Mouse (Mus musculus) hindbrain, embryonic 12.5 days (tissue): ENCODE results near the gene Adamtsl5. TPM values are rescaled to one million over a fixed set of nuclear protein-coding genes. Genes with fewer than 3 reads are reported as not detected.

Experiments used
- ATAC-seq: fragments of 200-750 bp; cut with Nextera tagmentation; 2 replicates; pipeline ENCODE4 v1.8.0; 2017; ENCODE audit warnings: moderate TSS enrichment; ENCODE audit not compliant: low FRiP score
- H3K27ac ChIP-seq: fragments of 300-500 bp; sonication (generic); 2 replicates; pipeline ENCODE4 v1.5.1; 2016; ENCODE audit warnings: mild to moderate bottlenecking
- H3K27me3 ChIP-seq: fragments of 300-500 bp; sonication (generic); 2 replicates; pipeline ENCODE4 v1.6.1; 2016; ENCODE audit warnings: mild to moderate bottlenecking
- H3K36me3 ChIP-seq: fragments of 300-500 bp; sonication (generic); 2 replicates; pipeline ENCODE4 v1.6.1; 2016; ENCODE audit warnings: mild to moderate bottlenecking
- H3K4me1 ChIP-seq: fragments of 300-500 bp; sonication (generic); 2 replicates; pipeline ENCODE4 v1.6.1; 2016
- H3K4me2 ChIP-seq: fragments of 300-500 bp; sonication (generic); replicated peaks from 2 replicates; pipeline ENCODE4 v1.6.1; 2016; ENCODE audit warnings: mild to moderate bottlenecking
- H3K4me3 ChIP-seq: fragments of 300-500 bp; sonication (generic); 2 replicates; pipeline ENCODE4 v1.5.1; 2016; ENCODE audit warnings: mild to moderate bottlenecking
- H3K9ac ChIP-seq: fragments of 300-500 bp; sonication (generic); 2 replicates; pipeline ENCODE4 v1.6.1; 2016; ENCODE audit warnings: mild to moderate bottlenecking, moderate library complexity
- H3K9me3 ChIP-seq: fragments of 300-500 bp; sonication (generic); replicated peaks from 2 replicates; pipeline ENCODE4 v1.6.1; 2016; ENCODE audit warnings: mild to moderate bottlenecking
- WGBS: fragments of 180-500 bp; shearing (Covaris S2); methylation state at CpG from one replicate; pipeline ENCODE4 v1.1.7; 2016; 5-methylcytosine and 5-hydroxymethylcytosine counted together
- polyA plus RNA-seq: library from polyadenylated mRNA; unstranded; fragments of >200 nt; fragmentation: Nextera tagmentation; extraction: Ambion mirVana; gene quantifications from 2 replicates; pipeline ENCODE4 v1.2.1, GENCODE M21; 2016

The Adamtsl5 gene
- polyA plus RNA-seq, 1 experiment from 2014 or later: 0.77 TPM

DNA sequence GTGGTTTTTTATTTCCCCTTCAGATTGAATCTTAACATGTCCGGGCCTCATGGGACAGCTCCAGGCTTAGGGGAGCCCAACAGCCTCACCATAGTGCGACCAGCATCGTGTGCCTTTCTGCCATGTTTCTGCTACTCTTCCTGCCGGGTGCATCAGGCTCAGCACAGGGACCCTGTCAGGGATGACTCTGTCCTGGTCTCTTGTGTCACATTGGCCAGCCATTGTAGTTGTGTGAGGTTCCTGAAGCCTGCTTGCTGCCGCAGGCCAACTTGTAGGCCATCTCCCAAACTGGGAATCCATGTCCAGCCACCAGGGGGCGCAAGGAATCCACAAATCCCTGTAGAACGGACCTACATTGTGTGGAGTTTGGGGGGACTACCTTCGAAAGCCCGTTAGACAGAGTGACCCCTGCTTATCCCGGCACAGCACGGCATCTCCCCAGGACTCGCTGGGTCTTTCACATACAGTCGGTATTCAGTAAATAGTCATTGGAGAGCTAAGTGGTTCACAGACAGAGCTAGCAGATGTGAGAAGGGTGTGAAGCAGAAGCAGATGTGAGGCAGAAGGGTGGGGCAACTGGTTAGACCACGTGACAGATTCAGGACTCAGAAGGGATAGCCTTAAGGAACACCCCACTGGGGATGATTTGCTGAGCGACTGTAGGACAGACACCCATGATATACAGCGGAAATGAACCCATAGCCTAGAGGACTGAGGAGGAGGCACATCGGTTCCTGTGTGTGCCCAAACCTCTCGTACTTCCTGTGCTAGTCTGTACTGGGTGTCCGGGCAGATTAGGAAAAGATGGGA is 8.1 kb downstream of the Adamtsl5 start:
- Histone ChIP-seq H3K4me2 (0 out of 2 replicates have a peak overlapping the region, but pooled peaks have one; percentile 13), H3K4me3 (no peak overlapping the region), H3K27ac (no peak overlapping the region), H3K4me1 (peaks cover 35% of the 10 kb centered on the region), H3K27me3 (peaks cover 61% of the 10 kb centered on the region), H3K36me3 (no peaks in the 10 kb centered on the region), H3K9me3 (no peaks in the 10 kb centered on the region), H3K9ac (no peak overlapping the region)
- WGBS: 22% methylated on average over 19 of the region's 19 CpGs
- ATAC-seq: no peak

DNA sequence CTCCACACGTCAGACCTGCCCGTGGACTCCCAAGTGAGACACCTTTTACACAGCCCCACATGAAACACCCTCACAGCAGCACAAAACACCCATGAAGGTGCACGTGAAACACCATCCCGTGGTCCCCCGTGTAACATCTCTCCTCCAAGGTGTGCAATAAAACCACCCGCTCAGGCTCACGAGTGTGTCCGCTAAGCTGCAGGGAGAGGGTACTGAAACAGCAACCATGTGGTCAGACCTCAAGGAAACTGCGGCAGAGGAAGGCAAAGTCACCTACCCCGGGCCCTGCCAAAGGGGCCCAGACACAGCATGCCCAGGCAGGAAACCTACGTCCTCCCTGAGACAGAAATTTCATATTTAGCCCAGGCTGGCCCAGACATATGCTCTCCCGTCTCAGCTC is 11.9 kb downstream of the Adamtsl5 start:
- H3K36me3 ChIP-seq: no peaks in the 10 kb centered on the region
- H3K9ac ChIP-seq: no peak overlapping the region
- H3K4me3 ChIP-seq: no peak overlapping the region
- 88% methylated on average over 12 of the region's 12 CpGs for WGBS
- no peak for ATAC-seq
- peaks cover 8% of the 10 kb centered on the region; the same call in 1 of the 2 replicates for H3K4me1 ChIP-seq
- peaks cover 35% of the 10 kb centered on the region for H3K27me3 ChIP-seq
- no peaks in the 10 kb centered on the region for H3K9me3 ChIP-seq
- H3K27ac ChIP-seq: no peak overlapping the region
- H3K4me2 ChIP-seq: no peak overlapping the region

DNA sequence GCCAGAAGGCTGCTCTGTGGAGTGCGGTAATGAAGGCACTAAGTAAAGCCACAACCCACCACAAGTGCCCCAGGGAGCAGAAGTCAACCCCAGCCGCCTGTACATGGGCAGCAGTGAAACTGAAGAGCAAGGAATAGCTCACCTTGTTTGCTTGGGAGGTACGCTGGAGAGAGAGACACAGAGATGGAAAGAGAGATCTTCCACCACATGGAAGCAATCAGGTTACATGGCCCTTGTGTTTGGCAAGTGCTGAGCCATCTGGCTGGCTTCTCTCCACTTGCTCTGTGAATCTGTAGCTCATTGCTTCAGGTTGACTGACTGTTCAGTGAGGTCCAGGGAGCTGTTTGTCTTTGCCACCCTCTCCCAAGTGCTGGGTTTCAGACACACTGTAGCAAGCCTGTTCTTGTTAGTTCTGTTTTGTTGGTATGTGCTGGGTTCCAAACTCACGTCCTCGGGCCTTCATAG is 15.7 kb downstream of the Adamtsl5 start:
- WGBS: 78% methylated on average over 5 of the region's 5 CpGs
- Histone ChIP-seq H3K9ac (no peak overlapping the region), H3K4me3 (no peak overlapping the region), H3K27me3 (peaks cover 31% of the 10 kb centered on the region), H3K36me3 (no peaks in the 10 kb centered on the region), H3K27ac (no peak overlapping the region), H3K9me3 (no peaks in the 10 kb centered on the region), H3K4me2 (no peak overlapping the region), H3K4me1 (peaks cover 15% of the 10 kb centered on the region)
- ATAC-seq: no peak

DNA sequence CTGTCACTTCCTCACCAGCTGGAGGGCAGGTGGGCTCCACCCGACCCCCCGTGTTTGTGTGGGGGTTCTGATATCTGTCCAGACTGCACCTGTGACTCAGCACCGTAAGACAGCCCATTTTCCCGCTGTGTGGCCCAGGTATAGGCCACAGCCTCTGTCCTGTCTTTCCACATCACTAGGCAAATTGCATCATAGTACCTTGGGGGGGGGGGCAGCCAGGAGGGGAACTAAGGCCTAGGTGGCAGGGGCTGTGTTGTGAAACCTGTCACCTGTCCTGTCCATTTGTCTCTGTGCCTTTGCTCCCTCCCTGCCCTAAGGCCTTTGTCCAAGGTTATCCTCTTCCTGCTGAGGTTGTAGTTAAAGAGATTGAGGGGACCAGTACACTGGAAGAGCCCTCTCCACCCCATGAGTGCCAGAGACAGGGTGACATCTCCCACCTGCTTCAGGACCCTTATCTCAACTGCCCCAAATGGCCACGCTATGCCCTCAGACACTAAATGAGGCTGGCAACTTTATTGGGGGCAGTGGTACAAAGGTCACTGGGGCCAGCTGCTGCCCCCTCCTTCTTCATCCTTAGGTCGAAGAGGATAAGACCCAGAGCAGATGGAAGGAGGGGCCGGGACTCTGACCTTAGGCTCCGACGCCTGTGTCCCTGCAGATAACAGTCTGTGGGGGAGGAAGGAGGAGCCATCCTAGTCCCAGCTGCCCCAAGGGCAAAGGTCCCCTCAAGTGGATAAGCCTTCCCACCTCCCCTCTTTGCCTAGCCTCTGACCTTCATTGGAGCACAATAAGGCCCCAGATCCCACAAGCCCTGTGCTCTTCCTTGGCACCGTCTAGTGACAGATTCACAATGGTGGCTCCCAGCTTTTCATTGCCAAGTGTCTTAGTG is 16.3 kb downstream of the Adamtsl5 start:
- no peak overlapping the region for H3K4me2 ChIP-seq
- H3K4me3 ChIP-seq: no peak overlapping the region
- peaks cover 15% of the 10 kb centered on the region for H3K4me1 ChIP-seq
- no peak overlapping the region for H3K9ac ChIP-seq
- H3K27ac ChIP-seq: no peak overlapping the region
- 55% methylated on average over 10 of the region's 10 CpGs for WGBS
- no peaks in the 10 kb centered on the region for H3K36me3 ChIP-seq
- peaks cover 33% of the 10 kb centered on the region for H3K27me3 ChIP-seq
- ATAC-seq: no peak
- no peaks in the 10 kb centered on the region for H3K9me3 ChIP-seq

DNA sequence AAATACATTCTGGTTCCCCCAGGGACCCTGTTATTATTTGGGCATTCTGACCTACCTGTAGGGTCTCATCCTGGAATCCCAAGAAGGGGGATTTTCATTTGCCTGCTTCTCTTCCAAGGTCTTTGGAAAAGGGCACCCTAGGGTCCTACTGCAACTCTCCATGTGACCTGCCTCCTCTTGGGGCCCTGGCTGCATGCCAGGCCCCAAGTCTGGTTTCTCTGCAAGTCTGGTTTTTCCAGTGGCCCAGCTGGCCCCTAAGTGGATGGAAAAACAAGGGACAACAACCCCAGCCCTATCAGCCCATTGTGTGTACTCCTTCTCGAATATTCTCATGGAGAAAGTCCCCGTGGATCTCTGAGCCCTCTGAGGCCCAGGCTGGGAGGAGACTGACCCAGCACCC is 17.3 kb downstream of the Adamtsl5 start:
- Histone ChIP-seq H3K27me3 (peaks cover 38% of the 10 kb centered on the region), H3K4me2 (peak overlapping the region; percentile 88), H3K9me3 (no peaks in the 10 kb centered on the region), H3K36me3 (no peaks in the 10 kb centered on the region), H3K9ac (no peak overlapping the region), H3K4me1 (peaks cover 15% of the 10 kb centered on the region), H3K27ac (no peak overlapping the region), H3K4me3 (0 out of 2 replicates have a peak overlapping the region, but pooled peaks have one; percentile 46)
- WGBS: 69% methylated on average over 2 of the region's 2 CpGs
- no peak for ATAC-seq

DNA sequence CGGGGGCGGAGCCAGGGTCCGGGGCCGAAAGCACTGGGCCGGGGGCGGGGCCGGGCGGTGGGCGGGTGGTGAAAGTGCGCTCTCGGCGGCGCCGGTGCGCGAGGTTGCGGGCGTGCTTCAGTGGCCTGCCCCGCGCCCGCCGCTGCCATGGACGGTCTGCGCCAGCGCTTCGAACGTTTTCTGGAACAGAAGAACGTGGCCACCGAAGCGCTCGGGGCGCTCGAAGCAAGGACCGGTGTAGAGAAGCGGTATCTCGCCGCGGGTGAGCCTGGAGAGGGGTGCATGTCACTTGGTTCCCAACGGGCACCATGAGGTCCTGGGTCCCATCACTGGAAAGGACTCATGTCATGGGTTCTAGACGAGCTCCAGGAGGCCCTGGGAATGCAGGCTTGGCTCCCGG is 18.1 kb downstream of the Adamtsl5 start:
- Histone ChIP-seq H3K4me3 (peak overlapping the region; percentile 46), H3K27me3 (peaks cover 38% of the 10 kb centered on the region), H3K4me1 (peaks cover 15% of the 10 kb centered on the region), H3K4me2 (peak overlapping the region; percentile 88), H3K9ac (peak overlapping the region; percentile 59), H3K9me3 (no peaks in the 10 kb centered on the region), H3K27ac (0 out of 2 replicates have a peak overlapping the region, but pooled peaks have one; percentile 2), H3K36me3 (no peaks in the 10 kb centered on the region)
- WGBS: 1% methylated on average over 40 of the region's 41 CpGs
- ATAC-seq: peak; percentile 26; the same call in 1 of the 2 replicates

DNA sequence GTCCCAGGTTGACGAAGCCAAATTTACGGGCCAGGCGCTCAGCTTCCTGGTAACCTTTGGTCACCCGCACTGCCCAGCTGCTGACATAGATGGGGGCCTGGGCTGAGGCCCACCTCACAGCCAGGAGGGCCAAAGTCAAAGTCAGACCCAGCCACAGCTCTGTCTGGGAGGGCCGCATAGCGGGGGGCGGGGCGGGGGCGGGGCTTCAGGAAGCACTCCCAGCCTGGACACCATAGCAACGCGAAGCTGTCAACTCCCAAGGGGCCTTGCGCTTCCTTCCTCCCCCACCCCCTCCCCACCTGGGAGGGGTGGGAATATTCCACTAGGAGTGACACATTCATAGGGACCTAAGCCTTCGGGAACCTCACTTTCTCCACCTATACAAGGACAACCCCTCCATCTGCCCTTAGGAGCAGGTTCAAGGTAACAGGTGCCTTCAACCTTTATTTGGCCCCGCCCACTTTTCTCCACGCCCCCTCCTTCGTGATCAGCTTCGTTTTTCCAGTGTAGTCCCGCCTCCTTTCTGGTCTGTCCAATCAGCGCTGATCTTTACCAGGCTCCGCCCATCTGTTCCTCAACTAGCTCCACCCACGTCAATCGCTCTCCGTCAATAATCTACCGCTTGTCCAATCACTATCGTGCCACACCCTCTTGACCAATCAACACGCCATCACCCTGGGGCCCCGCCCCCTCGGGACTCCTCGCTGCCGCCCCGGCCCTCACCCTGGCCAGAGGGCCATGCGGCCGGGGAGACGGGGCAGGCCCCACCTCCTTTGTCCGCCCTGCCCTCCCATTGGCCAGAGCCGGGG is 18.7 kb downstream of the Adamtsl5 start, which contains the start of the genes Pcsk4 and Reep6:
TSS of gene Pcsk4 (minus strand) at position 226 of the 809 bp plus-strand sequence.
TSS of gene Reep6 (plus strand) at position 681 of the 809 bp plus-strand sequence.
- Histone ChIP-seq H3K27me3 (peaks cover 39% of the 10 kb centered on the region), H3K27ac (0 out of 2 replicates have a peak within 1 kb of the TSS, but pooled peaks have one; percentile 2), H3K9ac (peak within 1 kb of the TSS; percentile 59), H3K4me3 (peak within 1 kb of the TSS; percentile 46), H3K36me3 (no peaks in the 10 kb centered on the region), H3K4me1 (peaks cover 15% of the 10 kb centered on the region), H3K4me2 (peak within 1 kb of the TSS; percentile 88), H3K9me3 (no peaks in the 10 kb centered on the region)
- ATAC-seq: peak; percentile 94
- 6% methylated on average over 31 of the region's 36 CpGs for WGBS

DNA sequence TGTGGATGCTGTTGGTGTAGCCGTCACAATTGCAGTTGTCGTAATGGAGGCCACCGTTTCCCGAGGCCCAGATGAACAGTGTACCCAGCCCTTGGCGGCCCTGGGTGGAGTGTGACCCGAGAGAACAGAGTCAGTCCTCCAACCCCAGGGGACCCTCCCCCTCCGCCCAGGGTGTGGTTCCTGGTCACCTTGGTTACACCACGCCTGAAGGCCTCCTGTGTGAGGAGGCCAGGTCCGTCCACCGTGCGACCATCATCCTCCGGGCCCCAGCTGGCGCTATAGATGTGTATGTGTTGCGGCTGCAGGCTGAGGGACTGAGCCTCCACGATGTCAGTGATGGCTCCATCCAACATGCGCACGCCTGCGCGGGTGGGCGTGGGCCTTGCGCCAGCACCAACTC is 23.2 kb downstream of the Adamtsl5 start:
- Histone ChIP-seq H3K9me3 (no peaks in the 10 kb centered on the region), H3K4me2 (no peak overlapping the region), H3K27me3 (peaks cover 39% of the 10 kb centered on the region), H3K4me1 (peaks cover 22% of the 10 kb centered on the region), H3K4me3 (no peak overlapping the region), H3K36me3 (no peaks in the 10 kb centered on the region), H3K27ac (no peak overlapping the region), H3K9ac (no peak overlapping the region)
- 82% methylated on average over 21 of the region's 21 CpGs for whole genome bisulfite sequencing
- no peak for ATAC-seq

DNA sequence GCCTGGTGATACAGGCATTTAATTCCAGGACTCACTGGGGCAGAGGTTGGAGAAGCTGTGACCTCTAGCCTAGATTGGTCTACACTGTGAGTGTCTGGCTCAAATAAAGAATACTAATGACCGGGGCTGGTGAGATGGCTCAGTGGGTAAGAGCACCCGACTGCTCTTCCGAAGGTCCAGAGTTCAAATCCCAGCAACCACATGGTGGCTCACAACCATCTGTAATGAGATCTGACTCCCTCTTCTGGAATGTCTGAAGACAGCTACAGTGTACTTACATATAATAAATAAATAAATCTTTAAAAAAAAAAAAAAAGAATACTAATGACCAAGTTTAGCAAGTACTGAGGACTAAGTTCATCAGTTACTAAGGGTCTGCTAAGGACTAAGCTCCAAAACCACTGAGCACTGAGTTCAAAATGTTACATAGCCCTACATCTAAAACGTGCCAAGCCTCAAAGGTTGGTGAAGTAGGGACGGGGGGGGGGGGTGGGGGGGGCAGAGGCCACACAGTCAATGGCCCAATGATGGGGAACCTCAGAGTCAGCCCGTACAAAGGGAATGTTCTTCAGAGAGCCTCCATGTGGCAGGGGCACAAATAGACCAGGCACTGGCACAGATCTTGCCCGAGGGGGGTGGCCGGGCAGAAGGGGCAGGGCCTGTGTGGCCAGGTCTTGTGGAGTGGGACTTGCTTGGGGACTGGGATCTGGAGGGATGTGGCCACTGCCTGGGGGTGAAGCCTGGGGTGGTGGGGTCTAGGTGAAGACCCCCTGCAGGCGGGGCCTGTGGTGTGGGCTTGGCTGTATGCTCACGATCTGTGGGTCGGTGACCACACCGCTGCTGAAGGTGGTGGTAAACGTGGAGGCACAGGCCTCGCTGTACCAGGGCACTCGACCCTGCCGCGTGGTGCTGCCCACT is 23.8 kb downstream of the Adamtsl5 start:
- peaks cover 27% of the 10 kb centered on the region for H3K4me1 ChIP-seq
- no peak for ATAC-seq
- no peaks in the 10 kb centered on the region for H3K36me3 ChIP-seq
- H3K9ac ChIP-seq: no peak overlapping the region
- H3K4me2 ChIP-seq: 0 out of 2 replicates have a peak overlapping the region, but pooled peaks have one; percentile 96
- H3K27ac ChIP-seq: no peak overlapping the region
- peaks cover 39% of the 10 kb centered on the region for H3K27me3 ChIP-seq
- WGBS: 78% methylated on average over 17 of the region's 17 CpGs
- H3K4me3 ChIP-seq: no peak overlapping the region
- no peaks in the 10 kb centered on the region for H3K9me3 ChIP-seq

DNA sequence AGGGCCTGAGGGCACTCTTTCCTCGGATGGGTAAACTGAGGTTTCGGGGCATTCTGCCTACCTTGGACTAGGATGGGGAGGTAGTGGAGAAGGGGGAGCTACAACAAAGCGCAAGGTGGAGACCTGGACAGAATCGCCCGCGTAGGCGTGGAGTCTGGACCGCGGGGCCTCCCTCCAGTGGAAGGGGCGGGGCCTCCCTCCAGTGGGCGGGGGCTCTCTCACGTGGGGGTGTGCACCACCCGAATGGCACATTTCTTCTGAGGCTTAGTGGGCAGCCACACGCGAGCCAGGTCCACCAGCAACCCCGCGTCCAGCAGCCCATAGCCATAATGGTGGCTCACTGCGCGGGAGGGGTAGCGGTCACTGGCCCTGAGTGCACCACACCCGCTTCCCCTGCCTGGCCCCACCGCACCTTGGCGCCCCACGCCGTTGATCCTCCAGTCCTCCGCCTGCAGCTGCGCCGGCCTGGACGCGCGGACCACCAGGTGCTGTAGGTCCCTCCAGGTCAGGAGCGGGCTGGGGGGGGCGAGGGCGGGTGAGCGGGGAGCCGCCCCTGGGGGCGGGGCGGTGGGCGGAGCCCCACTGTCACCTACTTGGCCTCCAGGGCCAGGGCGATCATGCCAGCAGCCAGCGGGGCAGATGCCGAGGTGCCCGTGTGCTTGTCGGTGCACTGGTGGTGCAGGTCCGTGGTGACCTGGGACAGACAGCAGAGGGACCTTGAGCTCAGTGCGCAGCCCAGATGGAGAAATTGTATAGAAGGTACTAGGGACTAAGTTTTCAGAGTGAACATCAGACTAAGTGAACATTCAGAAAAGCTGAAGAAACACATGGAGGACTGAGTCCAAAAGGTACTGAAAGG is 24.7 kb downstream of the Adamtsl5 start:
- WGBS: under 1% methylated on average over 46 of the region's 46 CpGs
- Histone ChIP-seq H3K4me3 (peak overlapping the region; percentile 40), H3K9ac (peak overlapping the region; percentile 60), H3K4me2 (peak overlapping the region; percentile 96), H3K36me3 (peaks cover 3% of the 10 kb centered on the region; the same call in 1 of the 2 replicates), H3K27ac (no peak overlapping the region), H3K9me3 (no peaks in the 10 kb centered on the region), H3K27me3 (peaks cover 39% of the 10 kb centered on the region), H3K4me1 (peaks cover 31% of the 10 kb centered on the region)
- ATAC-seq: peak; percentile 13
